Mouse (Mus musculus): ENCODE results near the gene Runx2.
A peak's percentile ranks its signal among the peaks of the same experiment; 100 is the strongest.

The Runx2 gene

DNA sequence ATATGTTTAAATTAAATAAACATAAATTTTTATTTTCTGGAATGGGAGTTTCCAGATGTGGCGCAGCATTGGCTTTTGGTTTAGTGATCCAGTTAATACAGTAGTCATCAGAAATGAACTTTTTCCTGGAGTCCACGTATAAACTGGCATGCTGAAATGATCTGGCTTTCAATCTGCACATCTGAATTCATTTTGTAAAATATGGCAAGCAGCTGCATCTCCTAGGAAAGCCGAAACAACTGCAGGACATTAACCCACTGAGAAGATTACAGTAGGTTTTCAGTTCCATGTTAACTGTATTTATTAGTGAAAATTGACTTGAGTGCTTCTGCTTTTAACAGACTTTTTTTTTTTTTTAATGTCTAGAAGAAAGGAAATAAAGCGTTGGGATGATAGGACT lies 32.2 kb downstream of the Runx2 start:
- no peak for DNase-seq (ENCODE audit: low read depth, low spot score)
- Histone ChIP-seq H3K36me3 (ENCODE audit: control insufficient read depth, insufficient read depth, low read length, poor library complexity, severe bottlenecking) (no peaks in the 10 kb centered on the region), H3K27me3 (ENCODE audit: control insufficient read depth, insufficient read depth, low read length, poor library complexity, severe bottlenecking) (no peaks in the 10 kb centered on the region; the same call in 1 of the 2 replicates)

DNA sequence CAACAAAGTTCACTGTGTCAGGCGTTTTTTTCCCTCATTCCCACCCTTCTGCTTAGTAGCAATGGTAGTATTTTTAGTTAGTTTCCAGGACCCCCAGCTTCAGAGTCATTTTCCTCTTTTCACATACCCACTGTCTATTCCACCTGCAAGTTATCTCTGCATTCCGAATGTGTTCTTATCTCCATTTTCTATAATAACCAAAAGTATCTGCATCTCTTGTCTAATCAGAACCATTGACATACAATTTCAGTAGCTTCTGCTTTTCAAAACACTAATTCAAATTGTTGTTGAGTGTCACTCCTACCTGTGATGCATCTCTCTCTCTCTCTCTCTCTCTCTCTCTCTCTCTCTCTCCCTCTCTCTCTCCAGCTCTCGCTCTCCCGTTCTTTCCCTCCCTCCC lies 34.2 kb downstream of the Runx2 start:
- Histone ChIP-seq H3K27me3 (ENCODE audit: control insufficient read depth, insufficient read depth, low read length, poor library complexity, severe bottlenecking) (no peaks in the 10 kb centered on the region; the same call in 1 of the 2 replicates), H3K36me3 (ENCODE audit: control insufficient read depth, insufficient read depth, low read length, poor library complexity, severe bottlenecking) (no peaks in the 10 kb centered on the region)
- no peak for DNase-seq (ENCODE audit: low read depth, low spot score)

DNA sequence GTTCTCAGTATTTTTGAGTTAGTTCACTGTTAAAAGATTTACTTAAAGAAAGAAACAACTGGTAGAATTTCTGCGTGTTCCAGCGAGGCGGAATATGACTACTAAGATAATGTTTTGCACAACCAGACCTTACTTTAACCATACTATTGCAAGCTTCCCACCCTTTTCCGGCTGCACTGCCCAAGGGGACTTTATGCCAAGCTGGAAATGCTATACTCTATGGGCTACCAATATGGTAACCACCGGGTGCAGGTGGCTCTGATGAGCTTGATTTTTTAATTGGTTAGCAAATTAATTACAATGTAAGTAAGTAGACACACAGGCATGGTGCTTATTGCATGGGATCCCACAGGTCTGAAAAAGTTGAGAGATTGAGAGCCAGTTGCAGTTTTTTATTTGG lies 36.5 kb downstream of the Runx2 start:
- no peak for DNase-seq (ENCODE audit: low read depth, low spot score)
- Histone ChIP-seq H3K36me3 (ENCODE audit: control insufficient read depth, insufficient read depth, low read length, poor library complexity, severe bottlenecking) (no peaks in the 10 kb centered on the region), H3K27me3 (ENCODE audit: control insufficient read depth, insufficient read depth, low read length, poor library complexity, severe bottlenecking) (no peaks in the 10 kb centered on the region; the same call in 1 of the 2 replicates)

DNA sequence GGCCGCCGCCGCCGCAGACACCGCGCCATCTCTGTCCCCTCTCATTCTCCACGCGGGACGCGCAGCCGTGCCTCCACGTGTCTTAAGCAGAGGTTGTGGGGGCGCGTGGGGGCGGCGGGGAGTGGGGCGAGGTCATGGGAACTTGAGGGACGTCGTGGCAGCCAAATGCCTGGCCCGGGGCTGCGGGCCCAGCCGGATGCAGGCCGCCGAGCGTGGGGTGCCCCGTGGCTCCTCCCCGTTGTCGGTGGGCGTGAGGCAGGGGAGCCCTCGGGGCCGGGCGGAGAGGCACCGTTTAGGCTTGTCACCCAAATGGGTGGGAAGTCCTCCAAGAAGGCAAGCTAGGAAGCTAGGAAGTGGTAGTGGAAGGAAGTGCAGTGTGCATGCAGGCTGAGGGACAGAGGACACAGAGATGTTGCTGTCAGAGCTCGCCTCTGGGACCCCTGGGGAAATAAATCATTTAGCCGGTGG lies 37.2 kb downstream of the Runx2 start:
- H3K27me3 ChIP-seq (ENCODE audit: control insufficient read depth, insufficient read depth, low read length, poor library complexity, severe bottlenecking) = no peaks in the 10 kb centered on the region; the same call in 1 of the 2 replicates
- no peaks in the 10 kb centered on the region for H3K36me3 ChIP-seq (ENCODE audit: control insufficient read depth, insufficient read depth, low read length, poor library complexity, severe bottlenecking)
- peak; percentile 62 for DNase-seq (ENCODE audit: low read depth, low spot score)

DNA sequence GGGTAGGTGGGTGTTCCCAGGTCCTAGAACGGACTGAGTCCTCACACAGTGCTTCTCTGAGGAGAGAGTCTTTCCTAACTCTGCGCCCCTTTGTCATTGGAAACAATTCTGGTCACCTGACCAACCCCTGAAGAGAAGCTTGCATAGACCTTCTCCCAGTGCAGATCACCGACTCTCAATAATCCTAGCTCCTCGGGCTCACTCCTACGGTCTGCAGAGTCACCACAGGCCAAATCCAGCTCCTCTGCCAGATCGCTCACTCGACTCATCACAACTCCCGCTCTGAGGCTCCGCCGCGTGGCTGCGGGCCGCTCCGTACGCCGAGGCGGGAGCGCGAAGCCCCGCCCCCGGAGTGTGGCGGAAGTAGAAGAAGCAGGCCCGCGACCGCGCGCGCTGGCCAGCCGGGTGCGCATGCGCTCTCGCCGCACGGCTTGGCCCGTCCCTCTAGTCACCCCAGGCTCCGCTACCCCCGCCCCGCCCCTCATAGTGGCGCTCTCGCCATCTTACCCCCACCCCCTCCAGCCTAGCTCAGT lies 37.8 kb downstream of the Runx2 start, which contains the start of gene Supt3:
TSS of gene Supt3 (plus strand) at position 415 of the 533 bp plus-strand sequence.
- peak; percentile 97 for DNase-seq (ENCODE audit: low read depth, low spot score)
- Histone ChIP-seq H3K36me3 (ENCODE audit: control insufficient read depth, insufficient read depth, low read length, poor library complexity, severe bottlenecking) (no peaks in the 10 kb centered on the region), H3K27me3 (ENCODE audit: control insufficient read depth, insufficient read depth, low read length, poor library complexity, severe bottlenecking) (no peaks in the 10 kb centered on the region; the same call in 1 of the 2 replicates)

DNA sequence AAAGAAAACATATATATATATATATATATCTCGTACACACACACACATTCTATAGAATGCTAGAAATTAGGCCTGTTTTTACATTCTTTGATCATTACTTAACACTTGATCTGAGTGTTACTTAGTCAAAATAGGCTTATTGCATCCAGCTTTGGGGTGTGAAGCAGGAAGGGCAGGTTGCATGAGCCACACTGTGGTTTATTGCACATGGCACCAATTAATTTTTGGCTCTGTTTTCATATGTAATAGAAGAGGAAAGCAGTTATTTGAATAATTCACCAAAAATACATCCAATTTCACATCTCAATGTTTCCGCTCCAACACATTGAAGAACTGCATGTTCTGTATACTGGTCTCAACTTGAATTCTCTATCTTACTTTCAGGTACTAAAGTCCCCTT lies 42.0 kb downstream of the Runx2 start:
- no peaks in the 10 kb centered on the region for H3K36me3 ChIP-seq (ENCODE audit: control insufficient read depth, insufficient read depth, low read length, poor library complexity, severe bottlenecking)
- no peak for DNase-seq (ENCODE audit: low read depth, low spot score)
- H3K27me3 ChIP-seq (ENCODE audit: control insufficient read depth, insufficient read depth, low read length, poor library complexity, severe bottlenecking) = no peaks in the 10 kb centered on the region

DNA sequence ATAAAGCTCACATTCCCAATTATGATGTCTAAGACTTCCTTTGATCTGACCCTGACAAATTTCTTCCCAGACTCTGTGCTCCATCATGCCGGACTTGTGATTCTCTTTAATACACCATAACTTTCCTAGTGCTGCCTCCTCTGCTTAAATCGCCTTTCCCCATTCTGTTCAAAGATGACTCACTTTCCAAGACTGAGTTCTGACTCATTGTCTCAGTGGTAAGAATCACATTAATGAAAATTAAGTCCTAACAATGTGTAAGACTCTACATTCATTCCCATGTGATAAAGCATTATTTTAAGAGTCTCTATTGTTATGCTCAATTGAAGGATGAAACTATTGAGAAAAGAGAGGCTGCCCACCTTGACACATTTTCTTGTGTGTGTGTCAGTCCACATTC lies 43.7 kb downstream of the Runx2 start:
- Histone ChIP-seq H3K36me3 (ENCODE audit: control insufficient read depth, insufficient read depth, low read length, poor library complexity, severe bottlenecking) (no peaks in the 10 kb centered on the region), H3K27me3 (ENCODE audit: control insufficient read depth, insufficient read depth, low read length, poor library complexity, severe bottlenecking) (no peaks in the 10 kb centered on the region)
- DNase-seq (ENCODE audit: low read depth, low spot score) = no peak

DNA sequence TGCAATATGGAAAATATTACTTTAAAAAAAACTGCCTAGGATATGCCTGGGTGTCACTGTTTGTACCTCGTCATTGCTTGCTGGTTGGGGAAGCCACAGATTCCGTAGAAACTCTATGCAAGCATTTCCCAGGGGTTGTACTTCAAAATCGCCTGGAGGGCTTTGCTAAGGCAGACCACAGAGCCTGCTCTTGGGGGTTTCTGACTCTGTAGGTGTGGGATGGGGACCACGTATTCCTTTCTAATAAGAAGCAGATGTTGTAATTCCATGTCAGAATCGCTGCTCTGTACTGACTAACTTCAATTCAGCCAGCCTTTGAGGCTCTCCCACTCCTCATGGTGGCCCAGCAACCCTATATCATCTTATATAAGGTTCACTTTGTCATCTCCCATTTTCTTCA lies 46.1 kb downstream of the Runx2 start:
- H3K27me3 ChIP-seq (ENCODE audit: control insufficient read depth, insufficient read depth, low read length, poor library complexity, severe bottlenecking) = no peaks in the 10 kb centered on the region
- H3K36me3 ChIP-seq (ENCODE audit: control insufficient read depth, insufficient read depth, low read length, poor library complexity, severe bottlenecking) = no peaks in the 10 kb centered on the region
- no peak for DNase-seq (ENCODE audit: low read depth, low spot score)

DNA sequence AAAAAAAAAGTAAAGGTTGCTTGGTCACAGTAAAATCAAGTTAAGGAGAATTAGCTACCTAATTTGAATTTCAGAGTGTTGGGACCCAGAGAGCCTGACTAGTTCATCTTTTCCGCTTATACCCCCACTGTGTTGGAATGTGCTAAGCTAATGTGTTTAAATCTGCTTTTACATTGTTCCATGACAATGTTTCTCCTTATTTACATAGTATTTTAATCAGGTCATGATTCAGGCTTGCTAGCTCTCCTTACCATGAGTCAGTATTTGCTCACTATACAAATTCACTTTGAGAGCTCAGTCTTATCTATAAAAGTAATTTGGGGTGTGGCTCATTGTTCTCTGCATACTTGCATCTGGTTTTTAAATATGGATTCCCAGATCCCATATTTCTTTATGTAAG lies 47.2 kb downstream of the Runx2 start:
- H3K36me3 ChIP-seq (ENCODE audit: control insufficient read depth, insufficient read depth, low read length, poor library complexity, severe bottlenecking) = no peaks in the 10 kb centered on the region

DNA sequence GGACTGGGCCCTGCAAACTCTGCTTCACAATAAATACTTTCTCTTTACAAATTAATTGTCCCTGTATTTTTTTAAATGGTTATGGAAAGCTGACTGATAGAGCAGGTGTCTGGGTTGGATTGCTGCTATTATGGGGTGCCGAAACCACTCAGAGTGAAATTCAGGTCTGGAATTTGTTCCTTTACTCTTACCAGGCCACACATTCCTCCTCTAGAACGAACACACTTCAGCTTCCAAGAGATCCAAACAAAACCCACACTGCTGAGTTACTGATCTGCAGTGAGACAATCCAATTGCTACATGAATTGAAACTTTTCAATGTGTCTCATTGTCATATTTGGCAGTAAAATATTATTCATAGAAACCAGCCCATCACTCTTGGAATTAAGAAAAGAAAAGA lies 47.6 kb downstream of the Runx2 start:
- no peaks in the 10 kb centered on the region for H3K27me3 ChIP-seq (ENCODE audit: control insufficient read depth, insufficient read depth, low read length, poor library complexity, severe bottlenecking)
- H3K36me3 ChIP-seq (ENCODE audit: control insufficient read depth, insufficient read depth, low read length, poor library complexity, severe bottlenecking) = no peaks in the 10 kb centered on the region
- DNase-seq (ENCODE audit: low read depth, low spot score) = no peak

More for the DNA sequence above, 47.2 kb downstream of the Runx2 start:
- no peaks in the 10 kb centered on the region for H3K27me3 ChIP-seq (ENCODE audit: control insufficient read depth, insufficient read depth, low read length, poor library complexity, severe bottlenecking)
- no peak for DNase-seq (ENCODE audit: low read depth, low spot score)

DNA sequence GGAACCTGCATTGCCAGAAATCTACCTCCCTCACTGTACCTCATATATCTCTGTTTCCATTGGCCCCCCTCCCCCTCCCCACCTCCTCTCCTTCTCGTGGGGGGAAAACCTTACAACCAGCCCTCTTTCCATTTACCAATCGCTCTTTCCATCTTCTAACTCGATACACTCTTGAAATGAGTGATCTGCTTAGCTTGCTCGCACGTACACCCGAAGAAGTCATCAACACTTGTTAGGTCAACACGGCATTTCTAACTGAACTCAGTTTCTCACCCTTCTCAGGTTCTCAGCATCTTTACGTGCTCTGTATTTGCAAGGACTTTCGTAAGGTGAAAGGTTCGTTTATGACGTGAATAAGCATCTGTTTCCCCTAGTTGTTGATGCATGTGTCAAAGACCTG lies 48.3 kb downstream of the Runx2 start:
- no peak for DNase-seq (ENCODE audit: low read depth, low spot score)
- no peaks in the 10 kb centered on the region for H3K27me3 ChIP-seq (ENCODE audit: control insufficient read depth, insufficient read depth, low read length, poor library complexity, severe bottlenecking)
- no peaks in the 10 kb centered on the region for H3K36me3 ChIP-seq (ENCODE audit: control insufficient read depth, insufficient read depth, low read length, poor library complexity, severe bottlenecking)

DNA sequence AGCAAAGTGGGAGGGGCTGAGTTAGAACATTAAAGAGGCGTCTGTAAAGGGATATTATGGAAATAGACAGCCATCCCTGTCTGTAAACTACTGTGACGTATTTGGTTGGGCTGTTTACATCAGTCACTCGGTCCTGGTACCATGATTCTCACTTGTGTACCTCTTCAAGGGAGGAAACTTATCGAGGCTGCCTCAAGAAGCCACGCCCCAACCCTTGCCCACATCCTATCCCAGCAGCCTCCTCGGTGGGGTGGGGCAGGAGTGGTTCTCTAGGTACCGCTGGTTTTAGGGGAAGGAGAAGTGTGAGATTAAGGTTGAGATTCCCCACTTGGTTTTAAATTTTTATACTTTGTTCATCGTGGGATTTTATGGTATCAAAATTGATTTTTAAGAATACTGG lies 69.2 kb downstream of the Runx2 start:
- H3K36me3 ChIP-seq (ENCODE audit: control insufficient read depth, insufficient read depth, low read length, poor library complexity, severe bottlenecking) = no peaks in the 10 kb centered on the region
- no peaks in the 10 kb centered on the region for H3K27me3 ChIP-seq (ENCODE audit: control insufficient read depth, insufficient read depth, low read length, poor library complexity, severe bottlenecking)
- no peak for DNase-seq (ENCODE audit: low read depth, low spot score)

DNA sequence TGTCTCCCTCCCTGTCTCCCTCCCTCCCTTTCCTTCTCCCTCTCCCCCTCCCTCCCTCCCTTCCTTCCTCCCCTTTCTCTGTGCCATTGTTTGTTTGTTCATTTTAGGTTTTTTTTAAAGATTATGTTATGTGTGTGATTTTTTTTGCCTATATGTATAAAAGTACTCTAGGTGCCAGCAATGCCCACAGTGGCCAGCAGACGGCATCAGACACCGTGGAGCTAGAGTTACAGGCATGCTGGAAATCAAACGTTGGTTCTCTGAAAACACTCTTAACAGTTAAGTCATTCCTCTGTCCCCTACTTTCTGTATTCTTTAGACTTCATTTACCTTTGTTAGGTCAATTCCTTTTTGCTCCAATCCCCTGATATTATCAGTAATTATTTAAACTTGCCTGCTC lies 70.8 kb downstream of the Runx2 start:
- no peaks in the 10 kb centered on the region for H3K36me3 ChIP-seq (ENCODE audit: control insufficient read depth, insufficient read depth, low read length, poor library complexity, severe bottlenecking)
- H3K27me3 ChIP-seq (ENCODE audit: control insufficient read depth, insufficient read depth, low read length, poor library complexity, severe bottlenecking) = no peaks in the 10 kb centered on the region
- DNase-seq (ENCODE audit: low read depth, low spot score) = peak; percentile 25

DNA sequence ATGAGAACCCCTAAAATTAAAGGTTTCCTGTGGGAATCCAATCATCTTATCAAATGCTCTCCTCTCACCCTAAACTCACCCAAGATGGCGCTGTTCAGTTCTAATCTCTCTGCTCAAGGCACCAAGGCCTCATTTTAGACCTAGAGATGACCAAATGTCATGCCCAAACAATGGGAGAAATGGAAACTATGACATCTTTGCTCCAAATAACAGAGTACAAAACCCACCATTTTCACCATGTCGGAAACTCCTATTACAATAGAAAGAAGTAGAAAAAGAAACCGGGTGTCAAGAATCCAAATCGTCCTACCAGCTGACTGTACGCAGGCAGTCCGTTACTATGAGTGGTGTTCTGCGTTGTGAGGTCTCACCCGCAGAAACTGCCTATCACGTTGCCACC lies 72.4 kb downstream of the Runx2 start:
- Histone ChIP-seq H3K36me3 (ENCODE audit: control insufficient read depth, insufficient read depth, low read length, poor library complexity, severe bottlenecking) (no peaks in the 10 kb centered on the region), H3K27me3 (ENCODE audit: control insufficient read depth, insufficient read depth, low read length, poor library complexity, severe bottlenecking) (no peaks in the 10 kb centered on the region)
- no peak for DNase-seq (ENCODE audit: low read depth, low spot score)

DNA sequence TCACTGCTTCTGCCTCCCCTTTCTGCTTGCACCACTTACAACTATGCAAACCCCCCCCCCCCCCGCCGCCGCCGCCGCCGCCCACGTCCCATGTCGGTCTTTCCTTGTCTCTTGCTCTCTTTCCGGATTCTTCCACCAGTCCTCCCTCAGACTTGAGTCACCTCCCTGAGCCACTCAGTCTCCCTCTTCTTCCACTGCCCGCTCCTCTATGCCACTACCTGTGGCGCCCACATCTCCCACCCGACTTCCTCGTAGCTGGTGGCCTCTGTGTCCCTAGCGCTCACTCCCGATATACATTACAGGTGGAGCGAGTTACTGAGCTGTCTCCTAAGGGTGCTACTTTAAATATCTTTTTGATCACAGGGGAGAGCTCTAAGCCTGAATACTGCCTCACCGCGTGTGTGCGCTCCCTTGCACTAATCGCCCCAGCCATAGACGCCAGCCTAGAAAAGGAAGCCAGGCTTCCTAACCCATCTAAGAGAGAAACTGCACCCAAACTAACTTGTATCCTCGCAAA lies 76.4 kb downstream of the Runx2 start:
- peak; percentile 7 for DNase-seq (ENCODE audit: low read depth, low spot score)
- H3K36me3 ChIP-seq (ENCODE audit: control insufficient read depth, insufficient read depth, low read length, poor library complexity, severe bottlenecking) = no peaks in the 10 kb centered on the region

More for the DNA sequence above, 76.4 kb downstream of the Runx2 start:
- H3K27me3 ChIP-seq (ENCODE audit: control insufficient read depth, insufficient read depth, low read length, poor library complexity, severe bottlenecking) = peaks cover 6% of the 10 kb centered on the region
